Mouse (Mus musculus) myocyte (in vitro differentiated cells): ENCODE measurements at regions not wholly inside any gene's neighbourhood (a gene's known extent, or its start where the extent isn't known, plus 50 kb on each side); places are given as distances from the start of the nearest gene placed in this dataset.

ENCODE experiments used
- E2F4 ChIP-seq: IDR thresholded peaks from one replicate; pipeline ENCODE4 v1.6.1; 2011; ENCODE audit warnings: mild to moderate bottlenecking, control low read depth, moderate library complexity; ENCODE audit not compliant: insufficient read depth
- MYOG ChIP-seq, 3 experiments: IDR thresholded peaks; one replicate each; pipeline ENCODE4 v1.6.1; 2011; ENCODE audit warnings: control low read depth in 2 of 3, low read depth in 2 of 3, mild to moderate bottlenecking in 2 of 3; ENCODE audit not compliant: insufficient read length in 2 of 3, control insufficient read depth in 1 of 3, insufficient read depth in 1 of 3
- POLR2A ChIP-seq: IDR thresholded peaks from one replicate; pipeline ENCODE4 v1.6.1; 2011; ENCODE audit warnings: low read depth, mild to moderate bottlenecking, control low read depth, moderate library complexity; ENCODE audit not compliant: insufficient read length
- POLR2AphosphoS2 ChIP-seq: IDR thresholded peaks from one replicate; pipeline ENCODE4 v1.6.1; 2011; ENCODE audit warnings: low read depth, control low read depth; ENCODE audit not compliant: insufficient read length
- REST ChIP-seq: IDR thresholded peaks from one replicate; pipeline ENCODE4 v1.6.1; 2011; ENCODE audit warnings: mild to moderate bottlenecking, control low read depth, moderate library complexity; ENCODE audit not compliant: insufficient read depth, insufficient read length
- SRF ChIP-seq: IDR thresholded peaks from one replicate; pipeline ENCODE4 v1.6.1; 2011; ENCODE audit warnings: low read depth; ENCODE audit not compliant: control insufficient read depth, insufficient read length
- TCF12 ChIP-seq: IDR thresholded peaks from one replicate; pipeline ENCODE4 v1.6.1; 2011; ENCODE audit warnings: mild to moderate bottlenecking, control low read depth; ENCODE audit not compliant: poor library complexity, insufficient read depth, severe bottlenecking
- USF1 ChIP-seq: IDR thresholded peaks from one replicate; pipeline ENCODE4 v1.6.1; 2011; ENCODE audit warnings: low read depth, mild to moderate bottlenecking, control low read depth, moderate library complexity

DNA sequence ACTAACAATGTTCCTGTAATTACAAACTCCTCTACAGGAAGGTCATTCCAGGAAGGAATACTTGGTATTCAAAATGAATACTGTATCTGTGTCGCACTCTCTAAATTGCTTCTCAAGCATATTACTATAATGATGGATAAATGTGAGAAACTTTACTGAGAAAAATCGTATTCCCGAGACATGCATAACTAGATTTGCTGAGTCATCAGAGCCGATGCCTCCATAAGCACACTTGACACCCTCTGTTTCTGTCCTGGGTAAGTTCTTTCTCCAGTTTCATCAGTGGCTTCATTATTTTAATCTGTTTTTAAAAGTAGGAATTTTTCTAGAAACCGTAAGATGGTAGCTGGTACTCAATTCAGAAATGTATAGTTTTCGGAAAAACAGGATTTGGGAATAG lies 550.7 kb upstream of the Pkdcc start:
- no peak for TF ChIP-seq POLR2A
- no peak for TF ChIP-seq SRF
- no peak for TF ChIP-seq MYOG (IDR thresholded peaks at IDR 0.05; ENCODE audit: control insufficient read depth in 1 of 3, insufficient read depth in 1 of 3, insufficient read length in 2 of 3, low read depth in 2 of 3)
- no peak for TF ChIP-seq TCF12
- TF ChIP-seq E2F4: no peak
- no peak for TF ChIP-seq REST
- TF ChIP-seq POLR2AphosphoS2: no peak
- no peak for TF ChIP-seq USF1
